1 mouse cellular context compared by ENCODE assay signal in the genomic region with DNA sequence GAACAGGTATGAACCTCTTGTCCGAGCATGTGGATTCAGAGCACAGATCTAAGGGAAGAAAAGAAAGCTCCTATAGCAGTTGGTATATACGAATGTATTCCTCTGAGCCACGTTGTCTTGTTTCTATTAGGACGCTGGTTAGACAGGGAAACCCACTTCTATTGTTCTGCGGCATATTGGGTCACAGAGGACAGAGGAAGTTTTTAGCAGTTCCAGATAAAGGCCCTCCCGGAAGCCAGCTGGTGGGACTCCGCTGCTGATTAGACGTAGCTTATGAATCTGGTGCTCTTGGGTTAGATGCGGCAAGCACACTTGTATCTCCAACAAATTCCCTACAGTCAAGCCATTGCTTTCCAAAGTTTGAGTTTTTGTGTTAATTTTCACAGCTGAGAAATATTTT.
TF ChIP-seq lines count a peak whose summit lies in the region.

No protein-coding gene starts in this region.

TF ChIP-seq in MEL, 35 proteins besides CTCF, POLR2A, EP300 and RAD21:
- TF ChIP-seq MEF2A (IDR thresholded peaks at IDR 0.05; ENCODE audit: extremely low read depth, insufficient replicate concordance, low read depth, low read length, poor library complexity, severe bottlenecking) (0 out of 2 replicates have a peak, but pooled peaks have one; percentile 35), TAL1 (IDR thresholded peaks at IDR 0.05; ENCODE audit: low read length) (peak; percentile 90), MAFK (IDR thresholded peaks at IDR 0.05; ENCODE audit: borderline replicate concordance, low read depth, low read length) (peak; percentile 38; the same call in 1 of the 2 replicates), MAX (IDR thresholded peaks at IDR 0.05; ENCODE audit: low read length) (peak; percentile 68), CHD2 (IDR thresholded peaks at IDR 0.05; ENCODE audit: low read length) (no peak), UBTF (IDR thresholded peaks at IDR 0.05; ENCODE audit: borderline replicate concordance, insufficient read depth, low read depth, low read length) (no peak), SIN3A (IDR thresholded peaks at IDR 0.05; ENCODE audit: low read length) (peak; percentile 94), E2F4 (IDR thresholded peaks at IDR 0.05; ENCODE audit: borderline replicate concordance, low read depth, low read length) (no peak), ZC3H11A (IDR thresholded peaks at IDR 0.05; ENCODE audit: low read depth, low read length) (no peak), USF2 (IDR thresholded peaks at IDR 0.05; ENCODE audit: borderline replicate concordance in 1 of 2, insufficient read depth in 1 of 2, low read depth in 1 of 2, low read length in 2 of 2) (no peak), ZMIZ1 (IDR thresholded peaks at IDR 0.05; ENCODE audit: low read depth, low read length) (no peak), MXI1 (IDR thresholded peaks at IDR 0.05; ENCODE audit: low read depth, low read length) (no peak; the same call in none of the 2 replicates), BHLHE40 (IDR thresholded peaks at IDR 0.05; ENCODE audit: borderline replicate concordance, low read depth, low read length) (peak; percentile 50; the same call in 1 of the 2 replicates), KAT2A (conservative IDR thresholded peaks at IDR 0.05; ENCODE audit: low read depth, low read length) (no peak), POLR2AphosphoS5 (IDR thresholded peaks at IDR 0.05; ENCODE audit: borderline replicate concordance, low read depth, low read length) (no peak), GATA1 (IDR thresholded peaks at IDR 0.05; ENCODE audit: low read depth, low read length) (peak; percentile 94), ETS1 (IDR thresholded peaks at IDR 0.05; ENCODE audit: low read depth, low read length) (peak; percentile 96), POLR2AphosphoS2 (IDR thresholded peaks at IDR 0.05; ENCODE audit: low read length) (no peak), NELFE (IDR thresholded peaks at IDR 0.05; ENCODE audit: low read depth, low read length) (no peak), MAZ (IDR thresholded peaks at IDR 0.05; ENCODE audit: low read depth, low read length) (peak; percentile 49; the same call in 1 of the 2 replicates), TCF12 (IDR thresholded peaks at IDR 0.05; ENCODE audit: low read depth, low read length) (peak; percentile 94), GABPA (IDR thresholded peaks at IDR 0.05; ENCODE audit: low read depth, low read length) (no peak), SMC3 (IDR thresholded peaks at IDR 0.05; ENCODE audit: low read depth, low read length) (no peak), NRF1 (IDR thresholded peaks at IDR 0.05; ENCODE audit: insufficient read depth, low read depth, low read length, poor library complexity, severe bottlenecking) (no peak), RCOR1 (IDR thresholded peaks at IDR 0.05; ENCODE audit: low read depth, low read length) (peak; percentile 92), USF1 (IDR thresholded peaks at IDR 0.05; ENCODE audit: low read depth, low read length) (no peak), ZNF384 (IDR thresholded peaks at IDR 0.05; ENCODE audit: low read depth, low read length) (0 out of 2 replicates have a peak, but pooled peaks have one; percentile 9), CHD1 (IDR thresholded peaks at IDR 0.05; ENCODE audit: low read depth, low read length) (no peak), ELF1 (IDR thresholded peaks at IDR 0.05; ENCODE audit: low read depth, low read length) (peak; percentile 73), TBP (IDR thresholded peaks at IDR 0.05; ENCODE audit: low read depth, low read length) (0 out of 2 replicates have a peak, but pooled peaks have one; percentile 20), HCFC1 (IDR thresholded peaks at IDR 0.05; ENCODE audit: low read depth, low read length) (0 out of 2 replicates have a peak, but pooled peaks have one; percentile 42), JUND (IDR thresholded peaks at IDR 0.05; ENCODE audit: low read depth, low read length) (0 out of 2 replicates have a peak, but pooled peaks have one; percentile 15), ZKSCAN1 (IDR thresholded peaks at IDR 0.05; ENCODE audit: low read depth, low read length) (no peak), MYB (IDR thresholded peaks at IDR 0.05; ENCODE audit: low read depth, low read length) (peak; percentile 50; the same call in 1 of the 2 replicates), MYC (IDR thresholded peaks at IDR 0.05; ENCODE audit: low read depth, low read length) (peak; percentile 89)
